ENCODE assay signal across 11 mouse cellular contexts in the genomic region with DNA sequence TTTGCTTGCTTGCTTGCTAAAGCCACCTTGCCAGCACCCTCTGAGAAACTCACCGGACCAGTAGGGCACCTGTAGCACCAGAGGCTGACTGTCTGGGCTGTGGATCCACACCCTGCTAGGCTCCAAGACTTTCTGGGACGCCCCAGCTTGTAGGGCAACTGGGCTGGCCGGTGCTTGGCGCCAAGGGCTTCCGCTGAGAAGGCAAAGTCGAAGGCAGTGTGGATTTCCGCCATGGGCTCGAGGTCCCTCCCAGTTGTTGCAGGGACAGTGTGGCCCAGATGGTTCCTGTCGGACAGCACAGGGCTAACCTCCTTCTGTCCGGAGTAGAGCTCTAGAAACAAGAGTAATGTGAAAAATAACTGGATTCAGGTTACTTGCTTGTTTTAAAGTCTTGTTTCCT. TPM values are rescaled to one million over a fixed set of nuclear protein-coding genes. Genes with fewer than 3 reads are reported as not detected.
DNase-seq lines count a peak whose midpoint lies in the region; ATAC-seq and TF ChIP-seq lines count a peak whose summit lies in the region.
"Had no signal": no experiment of that assay in that cellular context is flagged by ENCODE, and none has a peak within 500 bp of the region (broad histone marks: within the 10 kb centered on the region; RNA-seq: fewer than 3 reads in every experiment).

No protein-coding gene starts in this region.

- H3K27me3 ChIP-seq in hindbrain, embryonic 13.5 days, result no peaks in the 10 kb centered on the region
- H3K27me3 ChIP-seq in hindbrain, embryonic 11.5 days (ENCODE audit: control insufficient read depth, insufficient read depth, low read length), result no peaks in the 10 kb centered on the region
- H3K27me3 ChIP-seq in lung, postnatal 0 days (replicated peaks; ENCODE audit: insufficient read depth, low read length), result no peaks in the 10 kb centered on the region

- no peak for DNase-seq in hindbrain, embryonic 11.5 days (ENCODE audit: low spot score)
- peak; percentile 70 for DNase-seq in heart, adult 8-10 months (ENCODE audit: low spot score)
- peak; percentile 64 to 65 for DNase-seq in heart, postnatal 14 days
- DNase-seq in lung, postnatal 0 days (ENCODE audit: low spot score), result peak; percentile 56
- DNase-seq in thymus, postnatal 36 days, result no peak
- DNase-seq in testis, postnatal 10 days (ENCODE audit: low spot score), result no peak
- no peak for DNase-seq in layer of hippocampus, postnatal 25 days (ENCODE audit: extremely low spot score in 1 of 2, low spot score in 1 of 2)
- DNase-seq: gastrocnemius, postnatal 10 days; thymus, adult 18-20 months had no signal

- WGBS in hindbrain, embryonic 13.5 days, result 83% methylated on average over 10 of the region's 10 CpGs
- 79% methylated on average over 10 of the region's 10 CpGs for WGBS in hindbrain, embryonic 11.5 days
- WGBS in lung, postnatal 0 days, result 31% methylated on average over 10 of the region's 10 CpGs

- no peak for TF ChIP-seq EP300 in lung, postnatal 0 days (IDR thresholded peaks at IDR 0.05)

- H3K4me1 ChIP-seq in hindbrain, embryonic 13.5 days (replicated peaks), result peaks cover 58% of the 10 kb centered on the region
- H3K4me1 ChIP-seq in hindbrain, embryonic 11.5 days (replicated peaks; ENCODE audit: control insufficient read depth, insufficient read depth, low read length), result peaks cover 3% of the 10 kb centered on the region
- peaks cover 8% of the 10 kb centered on the region for H3K4me1 ChIP-seq in lung, postnatal 0 days (ENCODE audit: insufficient read depth, low read depth, low read length)

- H3K4me3 ChIP-seq in hindbrain, embryonic 13.5 days, result no peak overlapping the region
- no peak overlapping the region for H3K4me3 ChIP-seq in hindbrain, embryonic 11.5 days (ENCODE audit: low read depth, low read length)
- H3K4me3 ChIP-seq in lung, postnatal 0 days (ENCODE audit: low read depth, low read length), result no peak overlapping the region

- no peak overlapping the region for H3K9ac ChIP-seq in hindbrain, embryonic 13.5 days
- H3K9ac ChIP-seq in hindbrain, embryonic 11.5 days (ENCODE audit: low read depth, low read length), result no peak overlapping the region
- H3K9ac ChIP-seq in lung, postnatal 0 days (replicated peaks; ENCODE audit: low read depth), result no peak overlapping the region

- no peaks in the 10 kb centered on the region for H3K36me3 ChIP-seq in hindbrain, embryonic 13.5 days
- no peaks in the 10 kb centered on the region for H3K36me3 ChIP-seq in hindbrain, embryonic 11.5 days (ENCODE audit: control insufficient read depth, insufficient read depth, low read length)
- H3K36me3 ChIP-seq in lung, postnatal 0 days (ENCODE audit: insufficient read depth, low read length), result no peaks in the 10 kb centered on the region

- intact Hi-C loops in heart, postnatal 14 days (cut with DNase I), result no loop called here

- TF ChIP-seq CTCF in lung, postnatal 0 days (IDR thresholded peaks at IDR 0.05), result no peak

- no peaks in the 10 kb centered on the region for H3K9me3 ChIP-seq in hindbrain, embryonic 13.5 days
- no peaks in the 10 kb centered on the region for H3K9me3 ChIP-seq in hindbrain, embryonic 11.5 days (ENCODE audit: control insufficient read depth, low read length)
- no peaks in the 10 kb centered on the region for H3K9me3 ChIP-seq in lung, postnatal 0 days (ENCODE audit: low read length)

- ATAC-seq in hindbrain, embryonic 13.5 days (ENCODE audit: low FRiP score), result no peak
- ATAC-seq in hindbrain, embryonic 11.5 days (ENCODE audit: low FRiP score), result no peak
- ATAC-seq in lung, postnatal 0 days, result peak; percentile 28; the same call in 1 of the 2 replicates

- H3K27ac ChIP-seq in hindbrain, embryonic 13.5 days, result 0 out of 2 replicates have a peak overlapping the region, but pooled peaks have one; percentile 27
- no peak overlapping the region for H3K27ac ChIP-seq in hindbrain, embryonic 11.5 days (ENCODE audit: low read depth, low read length)
- H3K27ac ChIP-seq in lung, postnatal 0 days (ENCODE audit: low read length), result peak overlapping the region; percentile 40; the same call in 1 of the 2 replicates

- H3K4me2 ChIP-seq in hindbrain, embryonic 13.5 days, result no peak overlapping the region
- no peak overlapping the region for H3K4me2 ChIP-seq in hindbrain, embryonic 11.5 days (replicated peaks; ENCODE audit: low read depth, low read length)
- peak overlapping the region; percentile 15; the same call in 1 of the 2 replicates for H3K4me2 ChIP-seq in lung, postnatal 0 days (replicated peaks; ENCODE audit: low read depth, low read length)

RNA-seq across cellular contexts. Expression of gene Mxi1, which starts 11.0 kb away (rescaled TPM):
- polyA plus RNA-seq in hindbrain, embryonic 13.5 days (2015; fragmentation: Nextera tagmentation; extraction: Ambion mirVana), result 39.7 and 54.5 TPM in 2 replicates
- 59.6 and 73.7 TPM in 2 replicates for polyA plus RNA-seq in hindbrain, embryonic 11.5 days (2014; fragmentation: Nextera tagmentation; extraction: Ambion mirVana)
- 10 to 100 TPM; 38.7 to 49.2 (median 46.0) TPM for total RNA-seq in heart, adult 8-10 months (2022)
- total RNA-seq in heart, postnatal 14 days (2021), result 10 to 100 TPM; 37.0 to 40.7 TPM
- polyA plus RNA-seq in lung, postnatal 0 days (2015; fragmentation: Nextera tagmentation; extraction: Ambion mirVana), result 40.4 and 43.0 TPM in 2 replicates
- total RNA-seq in layer of hippocampus, postnatal 25 days (2021), result 10 to 100 TPM; 57.7 to 68.2 TPM

RNA-seq across cellular contexts. Expression of gene Gm10197, which starts 50.3 kb away (rescaled TPM):
- not detected in 2 replicates for polyA plus RNA-seq in hindbrain, embryonic 13.5 days (2015; fragmentation: Nextera tagmentation; extraction: Ambion mirVana)
- polyA plus RNA-seq in hindbrain, embryonic 11.5 days (2014; fragmentation: Nextera tagmentation; extraction: Ambion mirVana), result not detected in 2 replicates
- not detected for total RNA-seq in heart, adult 8-10 months (2022)
- not detected for total RNA-seq in heart, postnatal 14 days (2021)
- polyA plus RNA-seq in lung, postnatal 0 days (2015; fragmentation: Nextera tagmentation; extraction: Ambion mirVana), result 2.2 TPM in 1 of 2 replicates, not detected in the other
- not detected for total RNA-seq in layer of hippocampus, postnatal 25 days (2021)
- total RNA-seq: gastrocnemius, postnatal 10 days had no signal
- polyA plus RNA-seq: liver, embryonic 16.5 days had no signal

Comparison
In these comparisons a context has a peak if more than half of its experiments do, and no peak if none do; other contexts are left out.
1. DNase-seq: peak in heart, adult 8-10 months (single experiment), heart, postnatal 14 days (2 of 2) and lung, postnatal 0 days (single experiment); none in hindbrain, embryonic 11.5 days (single experiment), thymus, postnatal 36 days (0 of 2), testis, postnatal 10 days (single experiment) and layer of hippocampus, postnatal 25 days (0 of 2).